13 mouse cellular contexts compared by ENCODE assay signal in the genomic region with DNA sequence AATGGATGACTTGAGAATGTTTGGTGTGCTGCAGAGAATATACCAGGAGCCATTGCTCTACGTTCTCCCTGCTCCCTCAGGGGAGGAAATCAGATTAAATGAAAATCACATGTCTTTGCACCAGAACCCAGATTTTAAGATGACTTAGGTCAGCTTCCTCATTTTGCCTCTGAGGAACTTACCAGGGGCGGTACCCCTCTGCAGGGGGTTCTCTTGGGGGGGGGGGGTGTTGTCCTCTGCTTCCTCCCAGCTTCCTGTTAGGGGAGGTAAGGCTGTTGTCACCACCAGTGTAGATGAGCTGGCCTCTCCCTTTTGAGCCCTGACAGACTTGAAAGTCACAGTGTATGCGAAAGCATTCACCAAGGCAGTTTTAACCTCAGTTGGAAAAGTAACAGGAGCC. TPM values are rescaled to one million over a fixed set of nuclear protein-coding genes. Genes with fewer than 3 reads are reported as not detected.
DNase-seq lines count a peak whose midpoint lies in the region; ATAC-seq and TF ChIP-seq lines count a peak whose summit lies in the region.
"Had no signal": no experiment of that assay in that cellular context is flagged by ENCODE, and none has a peak within 500 bp of the region (broad histone marks: within the 10 kb centered on the region; RNA-seq: fewer than 3 reads in every experiment).

No protein-coding gene starts in this region.

- H3K4me1 ChIP-seq in spleen, adult 2 months (ENCODE audit: control insufficient read depth, insufficient read depth, insufficient read length): peaks cover 8% of the 10 kb centered on the region; the same call in 1 of the 2 replicates
- peaks cover 3% of the 10 kb centered on the region for H3K4me1 ChIP-seq in bone marrow, adult 2 months (ENCODE audit: control insufficient read depth, insufficient read depth, low read length)
- H3K4me1 ChIP-seq in liver, embryonic 14.5 days (replicated peaks; ENCODE audit: control insufficient read depth in 2 of 2, insufficient read depth in 2 of 2, low read length in 1 of 2): peaks cover 0 to 2% of the 10 kb centered on the region in 2 experiments; a peak in 1 of 4 replicates

- DNase-seq in spleen, adult 2 months (ENCODE audit: low read depth in 1 of 2, low spot score in 2 of 2): peak; percentile 12 to 22
- no peak for DNase-seq in spleen, postnatal 14 days (ENCODE audit: low spot score in 2 of 2)
- no peak for DNase-seq in liver, embryonic 14.5 days (ENCODE audit: low read depth in 3 of 3, low spot score in 3 of 3)
- no peak for DNase-seq in layer of hippocampus, adult 8-10 months (ENCODE audit: low spot score in 2 of 2)
- no peak for DNase-seq in layer of hippocampus, postnatal 36 days
- DNase-seq: cerebellum, adult 9-11 months; layer of hippocampus, adult 9-11 months; lung, postnatal 14 days; midbrain, embryonic 14.5 days had no signal

- WGBS in spleen, adult 2 months: 25% methylated on average over 3 of the region's 3 CpGs
- 5% methylated on average over 3 of the region's 3 CpGs for WGBS in bone marrow, adult 2 months
- 24% methylated on average over 3 of the region's 3 CpGs for WGBS in liver, embryonic 14.5 days (ENCODE audit: insufficient replicate concordance)

- no peak overlapping the region for H3K4me3 ChIP-seq in spleen, adult 2 months (ENCODE audit: extremely low read depth, insufficient read depth, insufficient read length)
- H3K4me3 ChIP-seq in bone marrow, adult 2 months (replicated peaks; ENCODE audit: control insufficient read depth, low read depth, low read length): no peak overlapping the region
- no peak overlapping the region for H3K4me3 ChIP-seq in liver, embryonic 14.5 days (ENCODE audit: insufficient read depth in 1 of 2, low read depth in 2 of 2, low read length in 2 of 2)

- TF ChIP-seq POLR2A in spleen, adult 2 months (IDR thresholded peaks at IDR 0.05; ENCODE audit: low read depth, low read length): no peak
- TF ChIP-seq POLR2A in bone marrow, adult 2 months (IDR thresholded peaks at IDR 0.05; ENCODE audit: borderline replicate concordance, control insufficient read depth, low read depth, low read length): no peak

- H3K36me3 ChIP-seq in spleen, adult 2 months (ENCODE audit: control insufficient read depth, insufficient read depth, low read length): peaks cover 3% of the 10 kb centered on the region
- no peaks in the 10 kb centered on the region for H3K36me3 ChIP-seq in liver, embryonic 14.5 days (replicated peaks; ENCODE audit: control insufficient read depth, insufficient read depth, low read depth)

- peak; percentile 42; the same call in 1 of the 2 replicates for ATAC-seq in liver, embryonic 14.5 days (ENCODE audit: insufficient read depth)
- no peak for ATAC-seq in frontal cortex, adult (ENCODE audit: low TSS enrichment)
- ATAC-seq: inflammation-experienced regulatory T-cells, adult 6 months had no signal

- H3K27ac ChIP-seq in spleen, adult 2 months (ENCODE audit: insufficient read depth, low read length): peak overlapping the region; percentile 55
- H3K27ac ChIP-seq in bone marrow, adult 2 months (ENCODE audit: control insufficient read depth, insufficient read depth, low read depth, low read length, poor library complexity): peak overlapping the region; percentile 76
- no peak overlapping the region for H3K27ac ChIP-seq in liver, embryonic 14.5 days
- H3K27ac ChIP-seq: kidney, postnatal 0 days had no signal

- no peaks in the 10 kb centered on the region for H3K9me3 ChIP-seq in liver, embryonic 14.5 days (ENCODE audit: control insufficient read depth, low read length)

- no peak for TF ChIP-seq CTCF in spleen, adult 2 months (IDR thresholded peaks at IDR 0.05; ENCODE audit: extremely low read depth, insufficient read depth, insufficient read length, insufficient replicate concordance)
- no peak for TF ChIP-seq CTCF in bone marrow, adult 2 months (IDR thresholded peaks at IDR 0.05; ENCODE audit: control insufficient read depth, insufficient read depth, low read length)
- TF ChIP-seq CTCF in liver, embryonic 14.5 days (IDR thresholded peaks at IDR 0.05; ENCODE audit: low read depth): no peak

- no peaks in the 10 kb centered on the region for H3K27me3 ChIP-seq in spleen, adult 2 months (ENCODE audit: control insufficient read depth, insufficient read depth, low read length)
- H3K27me3 ChIP-seq in liver, embryonic 14.5 days (ENCODE audit: control insufficient read depth, insufficient read depth, low read length): no peaks in the 10 kb centered on the region

- no peak overlapping the region for H3K9ac ChIP-seq in liver, embryonic 14.5 days (replicated peaks)

- no peak overlapping the region for H3K4me2 ChIP-seq in liver, embryonic 14.5 days (ENCODE audit: low read depth)

- TF ChIP-seq EP300 in liver, embryonic 14.5 days (IDR thresholded peaks at IDR 0.05; ENCODE audit: low read depth): no peak

RNA-seq across cellular contexts. Expression of a gene that starts 47.1 kb away (rescaled TPM):
- 6.8 and 6.9 TPM in 2 replicates for polyA plus RNA-seq in spleen, adult 2 months (2012; rRNA removed)
- polyA plus RNA-seq in bone marrow, adult 2 months (2011; ENCODE audit: insufficient read depth, insufficient read length, low replicate concordance, missing spikeins): 10.6 and 24.6 TPM in 2 replicates
- 3.8 and 8.3 TPM in 2 replicates for polyA plus RNA-seq in liver, embryonic 14.5 days (2012; rRNA removed)
- polyA plus RNA-seq in liver, embryonic 14.5 days (2014; fragmentation: Nextera tagmentation; extraction: Ambion mirVana): 4.2 and 5.8 TPM in 2 replicates
- total RNA-seq in layer of hippocampus, adult 8-10 months (2022): 100 to 1,000 TPM; 111 to 134 (median 121) TPM
- total RNA-seq in layer of hippocampus, postnatal 36 days (2021): 100 to 1,000 TPM; 114 to 126 TPM

Comparison
In these comparisons a context has a peak if more than half of its experiments do, and no peak if none do; other contexts are left out.
1. DNase-seq: peak in spleen, adult 2 months (2 of 2); none in spleen, postnatal 14 days (0 of 2), liver, embryonic 14.5 days (0 of 3), layer of hippocampus, adult 8-10 months (0 of 2) and layer of hippocampus, postnatal 36 days (0 of 2).